In genomic region chr5:24526190-24526888, GRCm38 (mm10) we compare ENCODE assay signal across 8 mouse cellular contexts. TPM values are rescaled to one million over a fixed set of nuclear protein-coding genes. Genes with fewer than 3 reads are reported as not detected.
DNase-seq lines count a peak whose midpoint lies in the region; ATAC-seq and TF ChIP-seq lines count a peak whose summit lies in the region.

No protein-coding gene starts in this region.

- 0 out of 2 replicates have a peak, but pooled peaks cover 5% of the 10 kb centered on the region for H3K4me1 ChIP-seq in lung, postnatal 0 days (ENCODE audit: insufficient read depth, low read depth, low read length)
- 0 out of 2 replicates have a peak, but pooled peaks cover 2% of the 10 kb centered on the region for H3K4me1 ChIP-seq in lung, adult 2 months (ENCODE audit: control insufficient read depth, insufficient read depth, low read length)
- no peaks in the 10 kb centered on the region for H3K4me1 ChIP-seq in liver, embryonic 14.5 days (replicated peaks; ENCODE audit: control insufficient read depth in 2 of 2, insufficient read depth in 2 of 2, low read length in 1 of 2)
- H3K4me1 ChIP-seq in stomach, embryonic 15.5 days = peaks cover 15% of the 10 kb centered on the region

- no peaks in the 10 kb centered on the region for H3K36me3 ChIP-seq in lung, postnatal 0 days (ENCODE audit: insufficient read depth, low read length)
- no peaks in the 10 kb centered on the region for H3K36me3 ChIP-seq in liver, embryonic 14.5 days (replicated peaks; ENCODE audit: control insufficient read depth, insufficient read depth, low read depth)
- H3K36me3 ChIP-seq in stomach, embryonic 15.5 days = no peaks in the 10 kb centered on the region

- no peak overlapping the region for H3K27ac ChIP-seq in lung, postnatal 0 days (ENCODE audit: low read length)
- no peak overlapping the region for H3K27ac ChIP-seq in liver, embryonic 14.5 days
- H3K27ac ChIP-seq in stomach, embryonic 15.5 days = no peak overlapping the region

- no peak for TF ChIP-seq EP300 in lung, postnatal 0 days (IDR thresholded peaks at IDR 0.05)
- no peak for TF ChIP-seq EP300 in liver, embryonic 14.5 days (IDR thresholded peaks at IDR 0.05; ENCODE audit: low read depth)

- peaks cover 62% of the 10 kb centered on the region for H3K27me3 ChIP-seq in lung, postnatal 0 days (replicated peaks; ENCODE audit: insufficient read depth, low read length)
- peaks cover 85% of the 10 kb centered on the region for H3K27me3 ChIP-seq in liver, embryonic 14.5 days (ENCODE audit: control insufficient read depth, insufficient read depth, low read length)
- H3K27me3 ChIP-seq in stomach, embryonic 15.5 days (replicated peaks) = peaks cover 83% of the 10 kb centered on the region

- peak; percentile 20 for ATAC-seq in lung, postnatal 0 days
- ATAC-seq in liver, embryonic 14.5 days (ENCODE audit: insufficient read depth) = no peak
- peak; percentile 11; the same call in 1 of the 2 replicates for ATAC-seq in stomach, embryonic 15.5 days (ENCODE audit: insufficient read depth, low FRiP score, low read depth)
- no peak for ATAC-seq in erythroid progenitor cell, adult 5-6 weeks (replicated peaks; ENCODE audit: low FRiP score, poor library complexity, severe bottlenecking)
- no peak for ATAC-seq in megakaryocyte progenitor cell, adult 5-6 weeks (replicated peaks; ENCODE audit: poor library complexity)

- no peaks in the 10 kb centered on the region for H3K9me3 ChIP-seq in lung, postnatal 0 days (ENCODE audit: low read length)
- H3K9me3 ChIP-seq in liver, embryonic 14.5 days (ENCODE audit: control insufficient read depth, low read length) = no peaks in the 10 kb centered on the region
- no peaks in the 10 kb centered on the region for H3K9me3 ChIP-seq in stomach, embryonic 15.5 days

- WGBS in lung, postnatal 0 days = 2% methylated on average over 51 of the region's 109 CpGs
- WGBS in lung, adult 2 months = under 1% methylated on average over 77 of the region's 109 CpGs
- 1% methylated on average over 85 of the region's 109 CpGs for WGBS in liver, embryonic 14.5 days (ENCODE audit: insufficient replicate concordance)
- under 1% methylated on average over 79 of the region's 109 CpGs for WGBS in stomach, embryonic 15.5 days

- peak overlapping the region; percentile 33 for H3K4me3 ChIP-seq in lung, postnatal 0 days (ENCODE audit: low read depth, low read length)
- H3K4me3 ChIP-seq in lung, adult 2 months (replicated peaks; ENCODE audit: extremely low read depth, low read depth, low read length) = no peak overlapping the region
- peak overlapping the region in 1 of 2 experiments; percentile 29; a peak in 2 of 4 replicates for H3K4me3 ChIP-seq in liver, embryonic 14.5 days (ENCODE audit: insufficient read depth in 1 of 2, low read depth in 2 of 2, low read length in 2 of 2)
- peak overlapping the region; percentile 40 for H3K4me3 ChIP-seq in stomach, embryonic 15.5 days (replicated peaks)

- peak overlapping the region; percentile 60 for H3K4me2 ChIP-seq in lung, postnatal 0 days (replicated peaks; ENCODE audit: low read depth, low read length)
- H3K4me2 ChIP-seq in liver, embryonic 14.5 days (ENCODE audit: low read depth) = peak overlapping the region; percentile 42
- peak overlapping the region; percentile 90 for H3K4me2 ChIP-seq in stomach, embryonic 15.5 days

- H3K9ac ChIP-seq in lung, postnatal 0 days (replicated peaks; ENCODE audit: low read depth) = no peak overlapping the region
- no peak overlapping the region for H3K9ac ChIP-seq in liver, embryonic 14.5 days (replicated peaks)
- H3K9ac ChIP-seq in stomach, embryonic 15.5 days = no peak overlapping the region; the same call in 1 of the 2 replicates

- TF ChIP-seq CTCF in lung, postnatal 0 days (IDR thresholded peaks at IDR 0.05) = no peak
- no peak for TF ChIP-seq CTCF in lung, adult 2 months (IDR thresholded peaks at IDR 0.05; ENCODE audit: insufficient read depth, low read length)
- no peak for TF ChIP-seq CTCF in liver, embryonic 14.5 days (IDR thresholded peaks at IDR 0.05; ENCODE audit: low read depth)

- peak; percentile 39 to 43 for DNase-seq in cerebellum, postnatal 10 days
- DNase-seq in cerebellum, adult 11-12 months = no peak
- DNase-seq in lung, postnatal 0 days (ENCODE audit: low spot score) = no peak
- no peak for DNase-seq in lung, adult 2 months
- no peak for DNase-seq in liver, embryonic 14.5 days (ENCODE audit: low read depth in 3 of 3, low spot score in 3 of 3)

- TF ChIP-seq POLR2A in lung, adult 2 months (IDR thresholded peaks at IDR 0.05; ENCODE audit: borderline replicate concordance, extremely low read depth, low read depth, low read length) = no peak

RNA-seq across cellular contexts. Expression of gene Gbx1, which starts 0.7 kb away (rescaled TPM):
- 0.06 TPM in 1 of 2 replicates, not detected in the other for polyA plus RNA-seq in lung, postnatal 0 days (2015; fragmentation: Nextera tagmentation; extraction: Ambion mirVana)
- polyA plus RNA-seq in lung, adult 2 months (2012; rRNA removed) = 0.02 TPM in 1 of 2 replicates, not detected in the other
- not detected in 2 replicates for polyA plus RNA-seq in liver, embryonic 14.5 days (2012; rRNA removed)
- not detected in 2 replicates for polyA plus RNA-seq in liver, embryonic 14.5 days (2014; fragmentation: Nextera tagmentation; extraction: Ambion mirVana)
- 0.04 TPM in 1 of 2 replicates, not detected in the other for polyA plus RNA-seq in stomach, embryonic 15.5 days (2015; fragmentation: Nextera tagmentation; extraction: Ambion mirVana)
- not detected in 2 replicates for total RNA-seq in erythroid progenitor cell, adult 5-6 weeks (2015; ENCODE audit: low replicate concordance)
- not detected in 2 replicates for total RNA-seq in erythroid progenitor cell, adult 5-6 weeks (2017; ENCODE audit: low replicate concordance)
- not detected in 2 replicates for total RNA-seq in megakaryocyte progenitor cell, adult 5-6 weeks (2015)
- total RNA-seq in megakaryocyte progenitor cell, adult 5-6 weeks (2017) = not detected in 2 replicates

RNA-seq across cellular contexts. Expression of gene Asb10, which starts 14.4 kb away (rescaled TPM):
- 0.21 and 0.29 TPM in 2 replicates for polyA plus RNA-seq in lung, postnatal 0 days (2015; fragmentation: Nextera tagmentation; extraction: Ambion mirVana)
- 2.2 and 4.9 TPM in 2 replicates for polyA plus RNA-seq in lung, adult 2 months (2012; rRNA removed)
- polyA plus RNA-seq in liver, embryonic 14.5 days (2012; rRNA removed) = 0.08 and 0.13 TPM in 2 replicates
- not detected in 2 replicates for polyA plus RNA-seq in liver, embryonic 14.5 days (2014; fragmentation: Nextera tagmentation; extraction: Ambion mirVana)
- 0.32 and 0.57 TPM in 2 replicates for polyA plus RNA-seq in stomach, embryonic 15.5 days (2015; fragmentation: Nextera tagmentation; extraction: Ambion mirVana)
- not detected in 2 replicates for total RNA-seq in erythroid progenitor cell, adult 5-6 weeks (2015; ENCODE audit: low replicate concordance)
- not detected in 2 replicates for total RNA-seq in erythroid progenitor cell, adult 5-6 weeks (2017; ENCODE audit: low replicate concordance)
- total RNA-seq in megakaryocyte progenitor cell, adult 5-6 weeks (2015) = not detected in 2 replicates
- total RNA-seq in megakaryocyte progenitor cell, adult 5-6 weeks (2017) = not detected in 2 replicates

RNA-seq across cellular contexts. Expression of gene 4931409K22Rik, which starts 30.3 kb away (rescaled TPM):
- not detected in 2 replicates for polyA plus RNA-seq in lung, postnatal 0 days (2015; fragmentation: Nextera tagmentation; extraction: Ambion mirVana)
- polyA plus RNA-seq in lung, adult 2 months (2012; rRNA removed) = not detected in 2 replicates
- 0.03 TPM in 1 of 2 replicates, not detected in the other for polyA plus RNA-seq in liver, embryonic 14.5 days (2012; rRNA removed)
- not detected in 2 replicates for polyA plus RNA-seq in liver, embryonic 14.5 days (2014; fragmentation: Nextera tagmentation; extraction: Ambion mirVana)
- polyA plus RNA-seq in stomach, embryonic 15.5 days (2015; fragmentation: Nextera tagmentation; extraction: Ambion mirVana) = 0.14 and 0.24 TPM in 2 replicates
- not detected in 2 replicates for total RNA-seq in erythroid progenitor cell, adult 5-6 weeks (2015; ENCODE audit: low replicate concordance)
- not detected in 2 replicates for total RNA-seq in erythroid progenitor cell, adult 5-6 weeks (2017; ENCODE audit: low replicate concordance)
- total RNA-seq in megakaryocyte progenitor cell, adult 5-6 weeks (2015) = not detected in 2 replicates
- total RNA-seq in megakaryocyte progenitor cell, adult 5-6 weeks (2017) = not detected in 2 replicates

RNA-seq across cellular contexts. Expression of gene Abcf2, which starts 50.9 kb away (rescaled TPM):
- 47.7 TPM in 2 replicates for polyA plus RNA-seq in lung, postnatal 0 days (2015; fragmentation: Nextera tagmentation; extraction: Ambion mirVana)
- polyA plus RNA-seq in lung, adult 2 months (2012; rRNA removed) = 43.6 and 48.7 TPM in 2 replicates
- polyA plus RNA-seq in liver, embryonic 14.5 days (2012; rRNA removed) = 29.2 and 33.6 TPM in 2 replicates
- polyA plus RNA-seq in liver, embryonic 14.5 days (2014; fragmentation: Nextera tagmentation; extraction: Ambion mirVana) = 50.9 and 53.5 TPM in 2 replicates
- polyA plus RNA-seq in stomach, embryonic 15.5 days (2015; fragmentation: Nextera tagmentation; extraction: Ambion mirVana) = 85.9 and 90.0 TPM in 2 replicates
- total RNA-seq in erythroid progenitor cell, adult 5-6 weeks (2015; ENCODE audit: low replicate concordance) = 14.7 and 18.0 TPM in 2 replicates
- total RNA-seq in erythroid progenitor cell, adult 5-6 weeks (2017; ENCODE audit: low replicate concordance) = 13.7 and 18.1 TPM in 2 replicates
- total RNA-seq in megakaryocyte progenitor cell, adult 5-6 weeks (2015) = 45.4 and 46.0 TPM in 2 replicates
- total RNA-seq in megakaryocyte progenitor cell, adult 5-6 weeks (2017) = 113 and 115 TPM in 2 replicates

Comparison
In these comparisons a context has a peak if more than half of its experiments do, and no peak if none do; other contexts are left out.
1. DNase-seq: peak in cerebellum, postnatal 10 days (2 of 2); none in cerebellum, adult 11-12 months (single experiment), lung, postnatal 0 days (single experiment), lung, adult 2 months (single experiment) and liver, embryonic 14.5 days (0 of 3).
2. ATAC-seq: peak in lung, postnatal 0 days (single experiment) and stomach, embryonic 15.5 days (single experiment); none in liver, embryonic 14.5 days (single experiment), erythroid progenitor cell, adult 5-6 weeks (single experiment) and megakaryocyte progenitor cell, adult 5-6 weeks (single experiment).
3. Peak in every context shown above with its lines, with median percentiles within 50 percentile points of each other: H3K4me2 ChIP-seq.